Mouse (Mus musculus): ENCODE results near the gene 1810013L24Rik. TPM values are rescaled to one million over a fixed set of nuclear protein-coding genes. Genes with fewer than 3 reads are reported as not detected.

The 1810013L24Rik gene
- polyA plus RNA-seq, 1 experiment, result 38.6 TPM

- 33% methylated on average over 2 of the region's 2 CpGs for WGBS
Measured at GRCm38 (mm10) chr16:8823661-8824060, 6.2 kb upstream of the 1810013L24Rik start.

GRCm38 (mm10) chr16:8827366-8827765 is 2.5 kb upstream of the 1810013L24Rik start:
- no peak overlapping the region for H3K27ac ChIP-seq (ENCODE audit: control insufficient read depth, insufficient read depth, low read depth, low read length, poor library complexity)
- WGBS, result 91% methylated on average over 7 of the region's 7 CpGs
- no peak overlapping the region for H3K4me3 ChIP-seq (replicated peaks; ENCODE audit: control insufficient read depth, low read depth, low read length)

More at GRCm38 (mm10) chr16:8823661-8824060, 6.2 kb upstream of the 1810013L24Rik start:
- H3K4me1 ChIP-seq (ENCODE audit: control insufficient read depth, insufficient read depth, low read length), result peaks cover 1% of the 10 kb centered on the region; the same call in 1 of the 2 replicates
- no peak overlapping the region for H3K27ac ChIP-seq (ENCODE audit: control insufficient read depth, insufficient read depth, low read depth, low read length, poor library complexity)
- no peak overlapping the region for H3K4me3 ChIP-seq (replicated peaks; ENCODE audit: control insufficient read depth, low read depth, low read length)
- TF ChIP-seq POLR2A (IDR thresholded peaks at IDR 0.05; ENCODE audit: borderline replicate concordance, control insufficient read depth, low read depth, low read length) (no peak), CTCF (IDR thresholded peaks at IDR 0.05; ENCODE audit: control insufficient read depth, insufficient read depth, low read length) (no peak)

GRCm38 (mm10) chr16:8828636-8829563 is 1.0 kb upstream of the 1810013L24Rik start:
- TF ChIP-seq POLR2A (IDR thresholded peaks at IDR 0.05; ENCODE audit: borderline replicate concordance, control insufficient read depth, low read depth, low read length), result no peak
- TF ChIP-seq CTCF (IDR thresholded peaks at IDR 0.05; ENCODE audit: control insufficient read depth, insufficient read depth, low read length), result peak; percentile 33; the same call in 1 of the 2 replicates
- WGBS, result 11% methylated on average over 33 of the region's 33 CpGs

More at GRCm38 (mm10) chr16:8827366-8827765, 2.5 kb upstream of the 1810013L24Rik start:
- no peak for TF ChIP-seq POLR2A (IDR thresholded peaks at IDR 0.05; ENCODE audit: borderline replicate concordance, control insufficient read depth, low read depth, low read length)
- H3K4me1 ChIP-seq (ENCODE audit: control insufficient read depth, insufficient read depth, low read length), result peaks cover 1% of the 10 kb centered on the region

GRCm38 (mm10) chr16:8830431-8831211 is 721 bp downstream of the 1810013L24Rik start:
- Histone ChIP-seq H3K4me1 (ENCODE audit: control insufficient read depth, insufficient read depth, low read length) (no peaks in the 10 kb centered on the region; the same call in none of the 2 replicates), H3K27ac (ENCODE audit: control insufficient read depth, insufficient read depth, low read depth, low read length, poor library complexity) (peak overlapping the region; percentile 99), H3K4me3 (replicated peaks; ENCODE audit: control insufficient read depth, low read depth, low read length) (peak overlapping the region; percentile 67)
- TF ChIP-seq CTCF (IDR thresholded peaks at IDR 0.05; ENCODE audit: control insufficient read depth, insufficient read depth, low read length) (no peak), POLR2A (IDR thresholded peaks at IDR 0.05; ENCODE audit: borderline replicate concordance, control insufficient read depth, low read depth, low read length) (0 out of 2 replicates have a peak, but pooled peaks have one; percentile 20)
- under 1% methylated on average over 72 of the region's 74 CpGs for WGBS

More at GRCm38 (mm10) chr16:8828636-8829563, 1.0 kb upstream of the 1810013L24Rik start:
- peak overlapping the region; percentile 99 for H3K27ac ChIP-seq (ENCODE audit: control insufficient read depth, insufficient read depth, low read depth, low read length, poor library complexity)
- no peaks in the 10 kb centered on the region; the same call in none of the 2 replicates for H3K4me1 ChIP-seq (ENCODE audit: control insufficient read depth, insufficient read depth, low read length)
- H3K4me3 ChIP-seq (replicated peaks; ENCODE audit: control insufficient read depth, low read depth, low read length), result peak overlapping the region; percentile 61

- 10% methylated on average over 12 of the region's 12 CpGs for WGBS
- TF ChIP-seq POLR2A (IDR thresholded peaks at IDR 0.05; ENCODE audit: borderline replicate concordance, control insufficient read depth, low read depth, low read length), result no peak
- no peak for TF ChIP-seq CTCF (IDR thresholded peaks at IDR 0.05; ENCODE audit: control insufficient read depth, insufficient read depth, low read length)
- peak overlapping the region; percentile 99; the same call in 1 of the 2 replicates for H3K27ac ChIP-seq (ENCODE audit: control insufficient read depth, insufficient read depth, low read depth, low read length, poor library complexity)
- H3K4me1 ChIP-seq (ENCODE audit: control insufficient read depth, insufficient read depth, low read length), result no peaks in the 10 kb centered on the region; the same call in none of the 2 replicates
- peak overlapping the region; percentile 67 for H3K4me3 ChIP-seq (replicated peaks; ENCODE audit: control insufficient read depth, low read depth, low read length)
Measured at GRCm38 (mm10) chr16:8831241-8831640, 1.3 kb downstream of the 1810013L24Rik start.

GRCm38 (mm10) chr16:8836876-8837275 is 7.0 kb downstream of the 1810013L24Rik start:
- Histone ChIP-seq H3K4me1 (ENCODE audit: control insufficient read depth, insufficient read depth, low read length) (no peaks in the 10 kb centered on the region; the same call in 1 of the 2 replicates), H3K4me3 (replicated peaks; ENCODE audit: control insufficient read depth, low read depth, low read length) (no peak overlapping the region)

GRCm38 (mm10) chr16:8837595-8837994 is 7.7 kb downstream of the 1810013L24Rik start:
- no peak overlapping the region for H3K4me3 ChIP-seq (replicated peaks; ENCODE audit: control insufficient read depth, low read depth, low read length)
- TF ChIP-seq POLR2A (IDR thresholded peaks at IDR 0.05; ENCODE audit: borderline replicate concordance, control insufficient read depth, low read depth, low read length), result no peak
- no peak for TF ChIP-seq CTCF (IDR thresholded peaks at IDR 0.05; ENCODE audit: control insufficient read depth, insufficient read depth, low read length)
- H3K4me1 ChIP-seq (ENCODE audit: control insufficient read depth, insufficient read depth, low read length), result no peaks in the 10 kb centered on the region
- 94% methylated on average over 1 of the region's 1 CpGs for WGBS
- H3K27ac ChIP-seq (ENCODE audit: control insufficient read depth, insufficient read depth, low read depth, low read length, poor library complexity), result no peak overlapping the region

More at GRCm38 (mm10) chr16:8836876-8837275, 7.0 kb downstream of the 1810013L24Rik start:
- TF ChIP-seq POLR2A (IDR thresholded peaks at IDR 0.05; ENCODE audit: borderline replicate concordance, control insufficient read depth, low read depth, low read length) (no peak), CTCF (IDR thresholded peaks at IDR 0.05; ENCODE audit: control insufficient read depth, insufficient read depth, low read length) (no peak)
- no peak overlapping the region for H3K27ac ChIP-seq (ENCODE audit: control insufficient read depth, insufficient read depth, low read depth, low read length, poor library complexity)
- 90% methylated on average over 1 of the region's 1 CpGs for WGBS
